Comparison of ENCODE assay signal across 21 mouse cellular contexts in genomic region chr5:30580725-30581124, GRCm38 (mm10). TPM values are rescaled to one million over a fixed set of nuclear protein-coding genes. Genes with fewer than 3 reads are reported as not detected.
"Had no signal": no experiment of that assay in that cellular context is flagged by ENCODE, and none has a peak within 500 bp of the region (broad histone marks: within the 10 kb centered on the region; RNA-seq: fewer than 3 reads in every experiment).

No protein-coding gene starts in this region.

- H3K27ac ChIP-seq: kidney, postnatal 0 days; limb, embryonic 15.5 days; liver, embryonic 12.5 days; midbrain, embryonic 15.5 days; neural tube, embryonic 13.5 days had no signal

- H3K4me1 ChIP-seq: limb, embryonic 15.5 days; midbrain, embryonic 15.5 days; neural tube, embryonic 13.5 days had no signal

- H3K9me3 ChIP-seq: limb, embryonic 15.5 days; liver, embryonic 12.5 days; lung, embryonic 15.5 days; midbrain, embryonic 15.5 days; neural tube, embryonic 13.5 days had no signal

- H3K36me3 ChIP-seq: limb, embryonic 15.5 days; liver, embryonic 12.5 days; lung, embryonic 15.5 days; midbrain, embryonic 15.5 days; neural tube, embryonic 13.5 days had no signal

- H3K4me2 ChIP-seq: limb, embryonic 15.5 days; liver, embryonic 12.5 days; lung, embryonic 15.5 days; midbrain, embryonic 15.5 days; neural tube, embryonic 13.5 days had no signal

- ATAC-seq: liver, embryonic 12.5 days; midbrain, embryonic 15.5 days had no signal

- H3K9ac ChIP-seq: limb, embryonic 15.5 days; liver, embryonic 12.5 days; lung, embryonic 15.5 days; midbrain, embryonic 15.5 days; neural tube, embryonic 13.5 days had no signal

- DNase-seq: kidney, postnatal 36 days; layer of hippocampus, adult 9-11 months; layer of hippocampus, postnatal 36 days; right cerebral cortex, adult 18-20 months; right cerebral cortex, postnatal 25 days; thymus, postnatal 36 days had no signal

- H3K4me3 ChIP-seq: limb, embryonic 15.5 days; liver, embryonic 12.5 days; lung, embryonic 15.5 days; midbrain, embryonic 15.5 days; neural tube, embryonic 13.5 days had no signal

RNA-seq across cellular contexts. Expression of gene Kcnk3, which starts 7.2 kb away (rescaled TPM):
- total RNA-seq: megakaryocyte-erythroid progenitor cell, adult 5-6 weeks had no signal

RNA-seq across cellular contexts. Expression of gene Cib4, which starts 35.1 kb away (rescaled TPM):
- total RNA-seq: layer of hippocampus, adult 18-20 months; layer of hippocampus, postnatal 36 days; left cerebral cortex, adult 8-10 months; left cerebral cortex, postnatal 25 days; megakaryocyte-erythroid progenitor cell, adult 5-6 weeks had no signal
- polyA plus RNA-seq: kidney, postnatal 0 days; limb, embryonic 11.5 days; limb, embryonic 15.5 days; liver, embryonic 12.5 days; liver, embryonic 16.5 days; midbrain, embryonic 15.5 days; neural tube, embryonic 13.5 days; small intestine, adult 2 months; stomach, embryonic 16.5 days; thymus, postnatal 0 days had no signal
